Mouse (Mus musculus) heart, adult 2 months (tissue): ENCODE measurements around the gene 1700037C18Rik. TPM values are rescaled to one million over a fixed set of nuclear protein-coding genes. Genes with fewer than 3 reads are reported as not detected.

ENCODE experiments used
- DNase-seq, 2 experiments: peaks; one replicate each; pipeline ENCODE4 v3.0.0; 2021
- H3K27ac ChIP-seq: fragments of 200-600 bp; 2 replicates; pipeline ENCODE4 v1.8.1; 2022
- H3K27me3 ChIP-seq: fragments of 200-500 bp; 2 replicates; pipeline ENCODE4 v1.6.1; 2012; ENCODE audit warnings: mild to moderate bottlenecking, low read length, inconsistent platforms, mixed read lengths; ENCODE audit not compliant: control insufficient read depth, insufficient read depth
- H3K36me3 ChIP-seq: fragments of 200-500 bp; 2 replicates; pipeline ENCODE4 v1.6.1; 2012; ENCODE audit warnings: low read length, inconsistent platforms; ENCODE audit not compliant: control insufficient read depth, insufficient read depth
- H3K4me1 ChIP-seq: fragments of 200-500 bp; 2 replicates; pipeline ENCODE4 v1.6.1; 2011; ENCODE audit warnings: low read length; ENCODE audit not compliant: control insufficient read depth, insufficient read depth
- H3K4me3 ChIP-seq: fragments of 200-600 bp; 2 replicates; pipeline ENCODE4 v1.8.1; 2022
- H3K79me2 ChIP-seq: fragments of 200-500 bp; replicated peaks from 2 replicates; pipeline ENCODE4 v1.6.1; 2012; ENCODE audit warnings: mild to moderate bottlenecking, inconsistent platforms, low read length, moderate library complexity, mixed read lengths; ENCODE audit not compliant: control insufficient read depth, insufficient read depth
- H3K9ac ChIP-seq: fragments of 200-500 bp; 2 replicates; pipeline ENCODE4 v1.6.1; 2012; ENCODE audit warnings: low read depth, mild to moderate bottlenecking, control low read depth, inconsistent platforms, low read length, mixed read lengths
- CTCF ChIP-seq: fragments of 200-600 bp; IDR thresholded peaks from 2 replicates; pipeline ENCODE4 v1.8.1; 2022; ENCODE audit warnings: antibody characterized with exemption, mild to moderate bottlenecking, moderate library complexity
- EP300 ChIP-seq: fragments of 200-500 bp; IDR thresholded peaks from 2 replicates; pipeline ENCODE4 v1.6.1; 2011; ENCODE audit warnings: low read depth, low read length, control low read depth; ENCODE audit not compliant: insufficient read depth
- POLR2A ChIP-seq: fragments of 200-500 bp; IDR thresholded peaks from 2 replicates; pipeline ENCODE4 v1.6.1; 2011; ENCODE audit warnings: mild to moderate bottlenecking, low read depth, low read length, control low read depth; ENCODE audit not compliant: insufficient read depth
- WGBS: fragments of 180-500 bp; shearing (Covaris S2); methylation state at CpG from one replicate; pipeline ENCODE4 v1.1.7; 2018; 5-methylcytosine and 5-hydroxymethylcytosine counted together
- intact Hi-C: fragments of 180-260 bp; cut with DNase I; formaldehyde crosslinking; loops from one replicate; pipeline ENCODE4 v1.15.1; 2025
- microRNA-seq, 2 experiments: library from miRNA; unstranded; fragments of <30 nt; microRNA quantifications; one replicate each; pipeline ENCODE4 v1.2.0; 2021
- polyA plus RNA-seq: library from polyadenylated mRNA; depleted of rRNA; stranded (reverse); fragments of >200 nt; gene quantifications from 2 replicates; pipeline ENCODE4 v1.2.3, GENCODE M21; 2012; rRNA removed
- total RNA-seq, 2 experiments: library from RNA; stranded (reverse); gene quantifications; 2 replicates each; pipeline ENCODE4 v1.2.3; 2021

The 1700037C18Rik gene
- total and polyA plus RNA-seq, 3 experiments = 2.9 TPM

DNA sequence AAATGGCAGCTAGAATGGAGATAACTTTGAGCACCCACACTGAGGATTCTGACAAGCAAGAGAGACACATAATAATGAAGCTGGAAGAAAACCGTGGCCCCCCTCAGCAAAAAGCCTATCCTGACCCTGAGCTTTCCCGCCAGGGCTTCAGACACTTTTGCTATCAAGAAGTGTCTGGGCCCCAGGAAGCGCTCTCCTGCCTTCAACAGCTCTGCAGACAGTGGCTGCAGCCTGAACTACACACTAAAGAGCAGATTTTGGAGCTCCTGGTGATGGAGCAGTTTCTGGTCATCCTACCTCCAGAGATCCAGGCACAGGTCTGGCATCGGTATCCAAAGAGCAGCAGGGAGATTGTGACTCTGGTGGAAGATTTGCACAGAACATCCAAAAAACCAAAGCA lies 60.6 kb downstream of the 1700037C18Rik start:
- peaks cover 1% of the 10 kb centered on the region; the same call in 1 of the 2 replicates for H3K79me2 ChIP-seq
- peak overlapping the region; percentile 67 for H3K4me3 ChIP-seq
- no peaks in the 10 kb centered on the region for H3K27me3 ChIP-seq
- DNase-seq = no peak
- intact Hi-C loops = loop anchor here (2.0 to 10.0 kb wide), 5 partner anchors 37 to 437 kb away; partner anchors contain the start of genes 1700037C18Rik, Cluap1, Gm20695 and Slx4
- WGBS = 77% methylated on average over 4 of the region's 4 CpGs
- TF ChIP-seq CTCF (no peak), EP300 (no peak), POLR2A (no peak)
- no peaks in the 10 kb centered on the region; the same call in none of the 2 replicates for H3K4me1 ChIP-seq
- H3K36me3 ChIP-seq = no peaks in the 10 kb centered on the region
- no peak overlapping the region for H3K9ac ChIP-seq
- H3K27ac ChIP-seq = no peak overlapping the region

DNA sequence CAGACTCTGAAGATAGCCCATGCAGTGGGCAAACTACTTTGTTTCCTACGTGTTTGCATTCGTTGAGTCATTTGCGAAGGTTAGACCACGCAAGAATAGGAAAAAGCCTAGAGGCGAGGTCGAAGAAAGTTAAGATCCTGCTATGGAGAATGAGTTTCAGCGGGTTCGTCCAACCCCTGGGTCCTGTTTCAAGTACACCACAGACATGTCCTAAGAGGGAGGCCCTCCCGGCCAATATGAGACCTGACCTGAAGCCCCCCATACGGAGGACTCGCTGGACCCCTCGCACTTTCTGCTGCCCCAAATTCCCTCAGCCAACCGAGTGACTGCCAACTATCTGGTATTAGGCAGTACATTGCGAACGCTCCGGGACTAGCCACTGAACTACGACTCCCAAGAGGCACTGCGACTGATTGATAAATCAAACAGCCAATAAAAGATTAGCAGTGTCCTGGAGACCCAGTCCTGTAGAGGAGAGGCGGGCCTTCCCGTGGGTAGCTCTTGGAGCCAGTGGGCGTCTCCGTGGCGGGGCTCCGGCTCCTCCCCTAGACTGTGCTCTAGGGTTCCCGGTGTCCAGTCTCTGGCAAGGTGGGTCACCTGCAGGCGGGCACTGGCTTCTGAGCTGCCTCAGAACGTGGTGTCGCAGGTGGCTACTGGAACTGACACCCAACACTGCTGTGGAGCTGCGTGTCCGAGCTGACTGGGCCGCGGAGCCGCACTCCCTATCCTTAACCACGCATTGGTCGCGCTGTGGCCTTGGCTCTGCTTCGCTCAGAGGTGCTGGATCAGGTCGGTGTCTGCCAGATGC lies 61.6 kb downstream of the 1700037C18Rik start, which contains the start of gene Zfp174:
Zfp174 (plus strand) TSS at position 558 of the 808 bp plus-strand sequence.
- 1% methylated on average over 38 of the region's 38 CpGs for WGBS

More for the DNA sequence above, 61.6 kb downstream of the 1700037C18Rik start, which contains the start of gene Zfp174:
- H3K4me1 ChIP-seq = no peaks in the 10 kb centered on the region; the same call in none of the 2 replicates
- H3K79me2 ChIP-seq = no peaks in the 10 kb centered on the region
- H3K27ac ChIP-seq = peak within 1 kb of the TSS; percentile 82
- intact Hi-C loops = loop anchor here (2.0 to 10.0 kb wide), 5 partner anchors 38 to 438 kb away; partner anchors contain the start of genes 1700037C18Rik, Cluap1, Gm20695 and Slx4
- peak within 1 kb of the TSS; percentile 84 for H3K9ac ChIP-seq
- no peak for TF ChIP-seq EP300
- peak; percentile 77 for TF ChIP-seq POLR2A
- TF ChIP-seq CTCF = peak; percentile 27; the same call in 1 of the 2 replicates
- DNase-seq = peak; percentile 92 to 96
- no peaks in the 10 kb centered on the region for H3K27me3 ChIP-seq
- H3K4me3 ChIP-seq = peak within 1 kb of the TSS; percentile 67
- H3K36me3 ChIP-seq = no peaks in the 10 kb centered on the region

Small RNAs within 50 kb of the gene (microRNA-seq; reads per million reads assigned to microRNA genes)
- gene Gm23493 = 0 reads per million in 2 experiments

Other genes starting within 250 kb of the 1700037C18Rik start
- gene Mefv, start 190.6 kb downstream of the 1700037C18Rik start, total RNA-seq = not detected
- gene Mefv, start 190.6 kb downstream of the 1700037C18Rik start, polyA plus RNA-seq = 0.06 and 0.09 TPM in 2 replicates
- gene Zfp263, start 164.6 kb downstream of the 1700037C18Rik start, total RNA-seq = 1 to 10 TPM; 6.2 to 7.6 TPM
- 3.8 and 6.1 TPM in 2 replicates for gene Zfp263, start 164.6 kb downstream of the 1700037C18Rik start, polyA plus RNA-seq
- not detected for gene Olfr15, start 77.8 kb downstream of the 1700037C18Rik start, total RNA-seq
- not detected in 2 replicates for gene Olfr15, start 77.8 kb downstream of the 1700037C18Rik start, polyA plus RNA-seq
- 1 to 10 TPM; 1.3 to 1.8 TPM for gene Zfp174, start 61.4 kb downstream of the 1700037C18Rik start, total RNA-seq
- 1.00 and 1.8 TPM in 2 replicates for gene Zfp174, start 61.4 kb downstream of the 1700037C18Rik start, polyA plus RNA-seq
- gene Naa60, start 36.3 kb downstream of the 1700037C18Rik start, total RNA-seq = 10 to 100 TPM; 48.6 to 49.4 TPM
- gene Naa60, start 36.3 kb downstream of the 1700037C18Rik start, polyA plus RNA-seq = 50.4 and 59.4 TPM in 2 replicates
- 10 to 100 TPM; 10.8 to 12.1 TPM for gene Zfp597, start 24.1 kb downstream of the 1700037C18Rik start, total RNA-seq
- gene Zfp597, start 24.1 kb downstream of the 1700037C18Rik start, polyA plus RNA-seq = 2.3 and 4.6 TPM in 2 replicates
- under 1 TPM; 0.27 to 0.42 TPM for gene Gm20695, start 24.0 kb downstream of the 1700037C18Rik start, total RNA-seq
- gene Gm20695, start 24.0 kb downstream of the 1700037C18Rik start, polyA plus RNA-seq = not detected in 2 replicates
- 10 to 100 TPM in 1 of 2 experiments, 1 to 10 TPM in 1; 9.7 to 10.9 TPM for gene Cluap1, start 112 bp upstream of the 1700037C18Rik start, total RNA-seq
- 4.9 and 5.9 TPM in 2 replicates for gene Cluap1, start 112 bp upstream of the 1700037C18Rik start, polyA plus RNA-seq
- gene Nlrc3, start 67.9 kb upstream of the 1700037C18Rik start, total RNA-seq = 1 to 10 TPM; 1.1 to 1.2 TPM
- gene Nlrc3, start 67.9 kb upstream of the 1700037C18Rik start, polyA plus RNA-seq = 2.8 and 3.2 TPM in 2 replicates
- gene Slx4, start 95.1 kb upstream of the 1700037C18Rik start, total RNA-seq = 1 to 10 TPM; 6.4 to 9.4 TPM
- gene Slx4, start 95.1 kb upstream of the 1700037C18Rik start, polyA plus RNA-seq = 7.7 and 9.8 TPM in 2 replicates
- gene Dnase1, start 128.3 kb upstream of the 1700037C18Rik start, total RNA-seq = not detected
- not detected in 2 replicates for gene Dnase1, start 128.3 kb upstream of the 1700037C18Rik start, polyA plus RNA-seq
- 100 to 1,000 TPM; 138 to 154 TPM for gene Trap1, start 169.1 kb upstream of the 1700037C18Rik start, total RNA-seq
- 124 and 167 TPM in 2 replicates for gene Trap1, start 169.1 kb upstream of the 1700037C18Rik start, polyA plus RNA-seq